Mouse (Mus musculus) C2C12 (cell line): ENCODE measurements at regions not wholly inside any gene's neighbourhood (a gene's known extent, or its start where the extent isn't known, plus 50 kb on each side); places are given as distances from the start of the nearest gene placed in this dataset.

ENCODE experiments used
- CEBPB ChIP-seq: IDR thresholded peaks from one replicate; pipeline ENCODE4 v1.6.1; 2011; ENCODE audit warnings: low read depth, mild to moderate bottlenecking, control low read depth, moderate library complexity
- CTCF ChIP-seq: IDR thresholded peaks from one replicate; pipeline ENCODE4 v1.5.1; 2011; ENCODE audit not compliant: control insufficient read depth, insufficient read depth, insufficient read length
- FOSL1 ChIP-seq: IDR thresholded peaks from one replicate; pipeline ENCODE4 v1.8.0; 2011; ENCODE audit warnings: mild to moderate bottlenecking, low read length; ENCODE audit not compliant: poor library complexity, insufficient read depth, severe bottlenecking
- MAX ChIP-seq: IDR thresholded peaks from one replicate; pipeline ENCODE4 v1.6.1; 2011; ENCODE audit warnings: mild to moderate bottlenecking, control low read depth
- MYOD1 ChIP-seq: IDR thresholded peaks from one replicate; pipeline ENCODE4 v1.6.1; 2011; ENCODE audit warnings: low read depth; ENCODE audit not compliant: control insufficient read depth, insufficient read length
- MYOG ChIP-seq: IDR thresholded peaks from one replicate; pipeline ENCODE4 v1.6.1; 2011; ENCODE audit not compliant: control insufficient read depth, insufficient read length; ENCODE audit errors: extremely low read depth
- USF1 ChIP-seq: IDR thresholded peaks from one replicate; pipeline ENCODE4 v1.6.1; 2011; ENCODE audit warnings: low read depth, mild to moderate bottlenecking, control low read depth, moderate library complexity

DNA sequence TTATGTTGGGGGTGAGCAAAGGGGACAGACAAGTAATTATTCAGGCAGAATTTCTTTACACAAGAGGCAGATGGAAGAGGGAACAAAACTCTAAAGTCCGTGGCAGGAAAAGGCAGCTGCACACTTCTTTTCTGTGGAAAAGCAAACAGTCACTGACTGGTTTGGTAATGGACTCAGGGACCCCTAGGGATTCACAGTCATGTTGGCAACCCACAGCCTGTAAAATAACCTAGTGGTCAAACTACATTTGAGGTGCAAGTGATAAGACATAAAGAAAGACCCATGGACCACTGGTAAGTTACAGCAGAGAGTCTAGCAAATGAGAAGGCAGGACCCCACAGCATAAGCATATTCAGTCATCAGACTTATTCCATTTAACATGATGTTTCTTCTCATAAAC is 526.4 kb upstream of the Cited2 start:
- no peak for TF ChIP-seq CTCF
- no peak for TF ChIP-seq MYOD1
- TF ChIP-seq MAX, result no peak
- no peak for TF ChIP-seq MYOG
- no peak for TF ChIP-seq CEBPB
- no peak for TF ChIP-seq USF1
- no peak for TF ChIP-seq FOSL1
